Mouse (Mus musculus): ENCODE results near the gene Pnpla1.

Pnpla1 gene

GRCm38 (mm10) chr17:28924957-28925595, 66.9 kb downstream of the Pnpla1 start:
- no peak for DNase-seq (ENCODE audit: low spot score)

DNA sequence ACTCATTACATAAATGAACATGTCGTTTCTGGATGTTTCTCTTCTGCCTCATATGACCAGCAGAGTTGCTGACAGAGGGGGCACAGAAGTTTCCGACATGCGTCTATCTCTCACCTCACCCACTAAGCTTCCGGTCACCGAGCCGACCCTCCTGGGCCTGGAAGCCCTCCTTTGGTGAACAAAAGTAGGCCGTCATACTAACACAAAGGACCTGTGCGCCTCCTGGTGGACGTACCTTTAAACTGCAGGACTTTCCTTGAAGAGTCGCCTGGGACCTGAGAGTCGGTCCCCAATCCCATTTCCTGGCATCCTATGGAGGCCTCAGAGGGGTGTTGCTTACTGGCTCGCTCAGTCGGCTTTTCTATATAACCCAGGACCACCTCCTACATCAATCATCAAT, 68.2 kb downstream of the Pnpla1 start:
- DNase-seq (ENCODE audit: low spot score), result peak; percentile 77

GRCm38 (mm10) chr17:28926866-28927635, 68.8 kb downstream of the Pnpla1 start:
- DNase-seq (ENCODE audit: low spot score), result no peak

DNA sequence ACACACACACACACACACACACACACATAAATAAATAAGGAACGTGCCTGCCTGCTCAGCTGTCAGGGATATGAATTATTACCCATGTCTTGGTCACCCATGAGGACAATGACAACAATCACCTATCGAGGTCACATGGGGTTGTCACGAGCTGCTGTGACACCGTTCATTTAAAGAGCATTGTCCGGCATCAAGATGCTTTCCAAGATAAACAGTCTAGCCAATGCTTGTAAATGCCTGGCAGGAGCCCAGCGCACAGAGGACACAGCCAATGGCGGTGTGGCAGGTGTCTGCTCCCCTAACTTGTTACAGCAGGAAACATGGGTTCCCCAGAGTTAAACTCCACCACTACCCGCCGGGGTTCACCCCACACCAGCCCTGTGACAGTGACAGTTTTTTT, 69.8 kb downstream of the Pnpla1 start:
- no peak for DNase-seq (ENCODE audit: low spot score)

DNA sequence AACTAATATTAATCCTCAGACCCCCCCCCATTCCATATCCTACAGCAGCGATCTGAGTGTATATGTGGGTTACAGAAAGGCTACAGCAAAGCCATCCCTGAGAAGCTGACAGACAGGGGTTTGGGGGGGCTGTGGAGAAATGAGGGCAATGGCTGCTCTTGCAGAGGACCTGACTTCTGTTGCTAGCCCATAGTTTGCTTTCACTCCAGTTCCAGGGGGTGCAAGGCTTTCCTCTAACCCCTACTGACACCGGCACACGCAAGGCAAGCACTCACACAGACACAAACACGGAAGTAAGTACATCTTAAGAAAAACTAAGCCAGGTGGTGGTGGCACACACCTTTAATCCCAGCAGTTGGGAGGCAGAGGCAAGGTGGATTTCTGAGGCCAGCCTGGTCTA, 71.2 kb downstream of the Pnpla1 start:
- no peak for DNase-seq (ENCODE audit: low spot score)

DNA sequence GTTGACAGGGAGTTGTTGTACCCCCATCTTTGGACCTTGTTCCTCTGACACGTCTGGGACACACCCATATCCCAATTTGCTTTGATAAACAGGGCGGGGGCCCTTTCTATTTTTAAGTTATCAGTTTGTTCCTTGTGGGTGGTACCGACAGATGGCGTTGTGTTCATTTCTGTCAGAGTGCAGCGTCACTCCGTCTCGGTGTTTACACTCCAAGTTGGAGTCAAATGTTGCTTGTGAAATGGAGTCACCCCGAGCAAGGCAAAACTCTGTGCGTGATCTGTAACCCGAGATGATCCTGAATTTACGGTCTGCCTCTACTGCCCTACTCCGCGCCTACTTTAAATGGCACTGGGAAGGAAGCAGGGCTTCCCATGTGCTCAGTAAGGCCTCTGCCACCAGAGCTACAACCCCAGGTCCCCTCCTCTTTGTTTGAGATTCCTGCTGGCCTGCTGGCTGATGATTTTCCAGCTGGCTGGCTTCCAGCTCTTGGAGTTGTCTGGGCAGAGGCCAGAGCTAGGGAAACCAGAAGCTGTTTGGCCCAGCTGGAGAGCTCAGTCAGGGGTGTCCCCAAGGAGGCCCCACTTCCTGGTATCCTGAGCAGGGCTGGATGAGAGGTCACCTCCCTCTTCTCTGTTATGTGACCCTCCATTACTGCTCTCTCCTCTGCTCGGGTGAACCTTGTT, 72.3 kb downstream of the Pnpla1 start:
- no peak for DNase-seq (ENCODE audit: low spot score)

DNA sequence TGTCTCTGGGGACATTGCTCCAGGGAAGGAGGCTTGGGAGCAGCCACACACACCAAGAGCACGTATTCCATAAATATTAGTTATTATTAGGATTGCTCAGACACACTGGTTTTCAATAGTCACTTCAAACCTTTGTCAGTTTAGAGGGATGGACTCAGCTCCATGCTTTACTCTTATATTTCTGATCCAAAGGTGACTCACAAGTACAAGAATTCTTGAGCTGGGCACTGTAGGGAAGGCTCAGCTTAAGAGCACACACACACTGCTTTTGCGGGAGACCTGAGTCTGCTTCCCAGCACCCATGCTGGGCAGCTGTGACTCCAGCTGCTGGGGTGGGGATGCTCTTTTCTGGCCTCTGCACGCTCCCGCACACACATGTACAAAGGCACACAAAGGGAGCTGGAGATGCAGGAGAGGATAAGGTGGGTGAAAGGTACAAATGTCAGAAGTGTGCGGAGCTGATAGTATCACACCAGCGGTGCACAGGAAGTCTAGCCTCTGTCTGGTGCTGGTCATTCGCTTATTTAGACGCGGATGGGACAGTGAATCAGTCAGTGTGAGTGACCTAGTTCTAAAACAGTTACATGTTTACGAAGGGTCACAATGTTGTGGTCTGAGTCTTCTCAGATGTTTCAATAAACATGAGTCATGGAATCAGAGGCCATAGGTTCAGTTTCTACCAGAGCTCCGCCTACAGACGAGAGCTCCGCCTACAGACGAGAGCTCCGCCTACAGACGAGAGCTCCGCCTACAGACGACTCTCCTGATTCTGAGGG, 73.4 kb downstream of the Pnpla1 start:
- no peak for DNase-seq (ENCODE audit: low spot score)

DNA sequence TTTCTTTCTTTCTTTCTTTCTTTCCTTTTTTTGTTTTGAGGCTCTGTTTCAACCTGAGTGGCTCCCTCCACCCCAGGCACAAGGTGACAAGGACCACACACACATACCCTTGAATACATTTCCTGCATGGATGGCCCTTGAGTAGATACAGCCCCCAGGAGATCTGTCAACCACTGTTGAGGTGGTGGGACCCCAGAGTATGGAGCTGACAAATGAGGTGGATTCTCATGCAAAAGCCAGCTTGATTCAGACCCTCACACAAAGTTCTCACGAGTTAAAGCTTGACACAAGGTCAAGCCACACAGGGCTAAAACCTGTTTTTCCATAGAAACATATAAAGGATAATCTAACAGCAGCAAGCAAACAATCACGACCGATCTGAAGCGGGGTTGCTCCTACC, 74.1 kb downstream of the Pnpla1 start:
- DNase-seq (ENCODE audit: low spot score), result no peak

DNA sequence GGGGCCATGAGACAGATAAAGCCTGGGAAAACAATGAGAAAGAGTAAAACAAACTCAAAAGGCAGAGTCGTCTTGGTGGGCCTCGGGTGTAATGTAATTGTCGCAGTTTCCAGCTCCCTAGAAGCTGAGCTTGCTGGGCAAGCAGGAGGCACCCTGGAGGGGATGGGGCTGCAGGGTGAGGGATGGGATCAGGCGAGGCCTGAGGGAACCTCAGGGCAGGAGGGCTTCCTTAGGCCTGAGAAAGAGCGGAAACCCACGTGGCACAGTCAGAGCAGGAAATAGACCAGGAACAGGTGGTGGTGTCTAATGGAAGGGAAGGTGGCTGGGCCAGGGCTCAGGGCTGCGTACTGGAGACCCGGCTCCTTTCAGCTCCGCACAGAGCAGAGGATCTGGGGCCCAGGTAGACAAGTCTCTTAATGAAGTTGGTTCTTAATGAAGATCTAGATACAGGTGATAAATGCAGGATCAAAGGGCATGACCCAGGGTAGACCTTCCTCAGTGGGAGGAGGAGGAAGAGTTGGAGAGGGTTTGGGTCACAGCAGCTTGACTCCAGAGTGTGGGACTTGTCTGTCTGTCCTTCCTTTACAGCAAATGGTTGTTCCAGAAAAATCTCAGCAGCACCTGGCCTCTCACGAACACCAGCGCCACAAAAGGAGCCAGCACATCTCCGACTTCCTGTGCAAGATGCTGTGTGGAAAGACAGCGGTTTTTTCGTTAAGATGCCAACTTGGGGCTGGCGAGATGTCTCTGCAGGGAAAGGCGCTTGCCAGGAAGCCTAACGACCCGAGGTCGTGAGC, 76.1 kb downstream of the Pnpla1 start:
- DNase-seq (ENCODE audit: low spot score), result no peak

DNA sequence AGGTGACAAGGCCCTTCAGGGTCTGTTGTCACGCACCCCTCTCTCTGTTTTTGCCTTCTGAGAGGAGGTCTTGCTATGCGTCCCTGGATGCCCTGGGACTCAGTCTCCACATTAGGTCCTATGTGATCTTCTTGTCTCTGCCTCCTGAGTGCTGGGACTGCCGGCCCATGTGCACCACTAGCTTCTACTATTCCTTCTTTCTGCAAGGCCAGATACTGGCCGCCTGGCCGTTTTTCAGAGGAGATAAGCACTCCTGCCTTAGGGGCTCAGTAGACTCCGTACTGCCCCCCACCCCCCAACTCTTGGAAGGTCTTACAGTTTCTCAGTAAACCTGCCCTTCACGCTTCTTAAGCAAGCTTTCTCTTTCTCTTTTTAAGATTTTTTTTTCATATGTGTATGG, 77.9 kb downstream of the Pnpla1 start:
- DNase-seq (ENCODE audit: low spot score), result no peak

GRCm38 (mm10) chr17:28936622-28937345, 78.6 kb downstream of the Pnpla1 start:
- DNase-seq (ENCODE audit: low spot score), result no peak
